Mouse (Mus musculus) MEL (cell line): ENCODE results near the gene Zbtb8os. TPM values are rescaled to one million over a fixed set of nuclear protein-coding genes. Genes with fewer than 3 reads are reported as not detected.

Source experiments
- DNase-seq: peaks from one replicate; pipeline ENCODE4 v3.0.0; 2011; ENCODE audit warnings: low read depth, low spot score
- H3K27ac ChIP-seq: 2 replicates; pipeline ENCODE4 v1.5.1; 2012; ENCODE audit warnings: low read depth, mild to moderate bottlenecking, control low read depth, low read length, moderate library complexity; ENCODE audit not compliant: control insufficient read depth
- H3K27me3 ChIP-seq, 2 experiments: fragments of 150-350 bp in 1 of 2; sonication (generic) in 1 of 2; 2 replicates each; pipeline ENCODE4 v1.6.1; 2012; ENCODE audit warnings: low read length in 2 of 2, mild to moderate bottlenecking in 2 of 2, improper control_type of control experiment in 1 of 2, moderate library complexity in 1 of 2; ENCODE audit not compliant: insufficient read depth in 2 of 2, control insufficient read depth in 1 of 2
- H3K36me3 ChIP-seq, 2 experiments: 2 replicates each; pipeline ENCODE4 v1.6.1; 2012 to 2014; ENCODE audit warnings: low read length in 2 of 2, improper control_type of control experiment in 1 of 2, inconsistent platforms in 1 of 2, mild to moderate bottlenecking in 1 of 2; ENCODE audit not compliant: insufficient read depth in 2 of 2, control insufficient read depth in 1 of 2
- H3K4me1 ChIP-seq, 2 experiments: fragments of 150-350 bp in 1 of 2; sonication (generic) in 1 of 2; 2 replicates each; pipeline ENCODE4 v1.6.1; 2012; ENCODE audit warnings: low read length in 2 of 2, improper control_type of control experiment in 1 of 2, mild to moderate bottlenecking in 1 of 2; ENCODE audit not compliant: insufficient read depth in 2 of 2, control insufficient read depth in 1 of 2
- H3K4me3 ChIP-seq, 2 experiments: fragments of 150-350 bp in 1 of 2; sonication (generic) in 1 of 2; 2 replicates each; pipeline ENCODE4 v1.5.1; 2012; ENCODE audit warnings: low read depth in 2 of 2, low read length in 2 of 2, mild to moderate bottlenecking in 2 of 2, moderate library complexity in 2 of 2, control low read depth in 1 of 2, improper control_type of control experiment in 1 of 2; ENCODE audit not compliant: control insufficient read depth in 1 of 2, insufficient read depth in 1 of 2
- H3K79me2 ChIP-seq: 2 replicates; pipeline ENCODE4 v1.6.1; 2012; ENCODE audit warnings: mild to moderate bottlenecking, low read length, moderate library complexity; ENCODE audit not compliant: control insufficient read depth, poor library complexity, insufficient read depth
- H3K9ac ChIP-seq: 2 replicates; pipeline ENCODE4 v1.6.1; 2012; ENCODE audit warnings: low read depth, mild to moderate bottlenecking, control low read depth, low read length, moderate library complexity; ENCODE audit not compliant: control insufficient read depth, poor library complexity, severe bottlenecking
- H3K9me3 ChIP-seq: fragments of 150-350 bp; sonication (generic); replicated peaks from 2 replicates; pipeline ENCODE4 v1.6.1; 2012; ENCODE audit warnings: mild to moderate bottlenecking, low read length, improper control_type of control experiment, moderate library complexity; ENCODE audit not compliant: insufficient read depth
- BHLHE40 ChIP-seq: IDR thresholded peaks from 2 replicates; pipeline ENCODE4 v1.6.1; 2012; ENCODE audit warnings: low read depth, mild to moderate bottlenecking, inconsistent platforms, low read length, improper control_type of control experiment, borderline replicate concordance
- CHD2 ChIP-seq: IDR thresholded peaks from 2 replicates; pipeline ENCODE4 v1.6.1; 2011; ENCODE audit warnings: low read length, improper control_type of control experiment
- EP300 ChIP-seq, 2 experiments: IDR thresholded peaks; 2 replicates each; pipeline ENCODE4 v1.6.1; 2011; ENCODE audit warnings: improper control_type of control experiment in 2 of 2, low read length in 2 of 2, low read depth in 1 of 2, mild to moderate bottlenecking in 1 of 2
- ETS1 ChIP-seq: IDR thresholded peaks from 2 replicates; pipeline ENCODE4 v1.6.1; 2012; ENCODE audit warnings: low read depth, mild to moderate bottlenecking, inconsistent platforms, low read length, improper control_type of control experiment, moderate library complexity
- HCFC1 ChIP-seq: IDR thresholded peaks from 2 replicates; pipeline ENCODE4 v1.6.1; 2012; ENCODE audit warnings: low read depth, mild to moderate bottlenecking, inconsistent platforms, low read length, improper control_type of control experiment, moderate library complexity
- KAT2A ChIP-seq: conservative IDR thresholded peaks from 2 replicates; pipeline ENCODE4 v1.6.1; 2012; ENCODE audit warnings: low read depth, low read length, improper control_type of control experiment, inconsistent platforms
- MAFK ChIP-seq: IDR thresholded peaks from 2 replicates; pipeline ENCODE4 v1.6.1; 2011; ENCODE audit warnings: low read depth, mild to moderate bottlenecking, low read length, improper control_type of control experiment, borderline replicate concordance
- MAX ChIP-seq: IDR thresholded peaks from 2 replicates; pipeline ENCODE4 v1.6.1; 2011; ENCODE audit warnings: low read length, improper control_type of control experiment
- MAZ ChIP-seq: IDR thresholded peaks from 2 replicates; pipeline ENCODE4 v1.6.1; 2012; ENCODE audit warnings: low read depth, mild to moderate bottlenecking, inconsistent platforms, low read length, improper control_type of control experiment
- MEF2A ChIP-seq: IDR thresholded peaks from 2 replicates; pipeline ENCODE4 v1.6.1; 2014; ENCODE audit warnings: low read depth, mild to moderate bottlenecking, inconsistent platforms, low read length, improper control_type of control experiment; ENCODE audit not compliant: poor library complexity, insufficient replicate concordance, severe bottlenecking; ENCODE audit errors: extremely low read depth
- MYB ChIP-seq: IDR thresholded peaks from 2 replicates; pipeline ENCODE4 v1.6.1; 2011; ENCODE audit warnings: mild to moderate bottlenecking, low read depth, low read length, improper control_type of control experiment
- POLR2A ChIP-seq, 2 experiments: IDR thresholded peaks; 2 replicates each; pipeline ENCODE4 v1.6.1; 2011 to 2012; ENCODE audit warnings: low read length in 2 of 2, mild to moderate bottlenecking in 2 of 2, control low read depth in 1 of 2, improper control_type of control experiment in 1 of 2, low read depth in 1 of 2, moderate library complexity in 1 of 2; ENCODE audit not compliant: control insufficient read depth in 1 of 2, insufficient read depth in 1 of 2, poor library complexity in 1 of 2
- POLR2AphosphoS5 ChIP-seq: IDR thresholded peaks from 2 replicates; pipeline ENCODE4 v1.6.1; 2012; ENCODE audit warnings: low read depth, borderline replicate concordance, mild to moderate bottlenecking, inconsistent platforms, low read length, moderate library complexity, mixed read lengths
- RAD21 ChIP-seq: IDR thresholded peaks from 2 replicates; pipeline ENCODE4 v1.6.1; 2011; ENCODE audit warnings: mild to moderate bottlenecking, low read depth, low read length, improper control_type of control experiment
- SIN3A ChIP-seq: IDR thresholded peaks from 2 replicates; pipeline ENCODE4 v1.6.1; 2012; ENCODE audit warnings: low read length, improper control_type of control experiment, inconsistent platforms
- SMC3 ChIP-seq: IDR thresholded peaks from 2 replicates; pipeline ENCODE4 v1.6.1; 2011; ENCODE audit warnings: low read depth, low read length, improper control_type of control experiment
- TCF12 ChIP-seq: IDR thresholded peaks from 2 replicates; pipeline ENCODE4 v1.6.1; 2014; ENCODE audit warnings: low read depth, mild to moderate bottlenecking, inconsistent platforms, low read length, improper control_type of control experiment, moderate library complexity
- UBTF ChIP-seq: IDR thresholded peaks from 2 replicates; pipeline ENCODE4 v1.6.1; 2012; ENCODE audit warnings: low read depth, mild to moderate bottlenecking, inconsistent platforms, low read length, improper control_type of control experiment, moderate library complexity, borderline replicate concordance; ENCODE audit not compliant: insufficient read depth
- USF1 ChIP-seq: IDR thresholded peaks from 2 replicates; pipeline ENCODE4 v1.6.1; 2014; ENCODE audit warnings: low read depth, mild to moderate bottlenecking, inconsistent platforms, low read length, improper control_type of control experiment, moderate library complexity
- USF2 ChIP-seq, 2 experiments: IDR thresholded peaks; 2 replicates each; pipeline ENCODE4 v1.6.1; 2011 to 2012; ENCODE audit warnings: improper control_type of control experiment in 2 of 2, low read length in 2 of 2, borderline replicate concordance in 1 of 2, inconsistent platforms in 1 of 2, low read depth in 1 of 2, mild to moderate bottlenecking in 1 of 2; ENCODE audit not compliant: insufficient read depth in 1 of 2
- ZMIZ1 ChIP-seq: IDR thresholded peaks from 2 replicates; pipeline ENCODE4 v1.6.1; 2012; ENCODE audit warnings: low read depth, mild to moderate bottlenecking, inconsistent platforms, low read length, improper control_type of control experiment, moderate library complexity
- ZNF384 ChIP-seq: IDR thresholded peaks from 2 replicates; pipeline ENCODE4 v1.6.1; 2012; ENCODE audit warnings: low read depth, mild to moderate bottlenecking, inconsistent platforms, low read length, improper control_type of control experiment
- polyA plus RNA-seq, 2 experiments: library from polyadenylated mRNA; stranded (reverse) in 1 of 2; unstranded in 1 of 2; fragments of >175 nt in 1 of 2; fragments of >200 nt in 1 of 2; gene quantifications; 2 replicates each; pipeline versions ENCODE4 v1.2.1 to v1.2.4; 2012; ENCODE audit warnings: low replicate concordance in 2 of 2, low read depth in 1 of 2; ENCODE audit not compliant: insufficient read length in 2 of 2, insufficient read depth in 1 of 2, missing spikeins in 1 of 2
- total RNA-seq: library from RNA; depleted of rRNA; stranded (reverse); fragments of 300-350 nt; gene quantifications from 2 replicates; pipeline ENCODE4 v1.2.3, GENCODE M21; 2012

Gene Zbtb8os
- total and polyA plus RNA-seq, 3 experiments = 16.7 to 22.6 TPM; not detected in 1

DNA sequence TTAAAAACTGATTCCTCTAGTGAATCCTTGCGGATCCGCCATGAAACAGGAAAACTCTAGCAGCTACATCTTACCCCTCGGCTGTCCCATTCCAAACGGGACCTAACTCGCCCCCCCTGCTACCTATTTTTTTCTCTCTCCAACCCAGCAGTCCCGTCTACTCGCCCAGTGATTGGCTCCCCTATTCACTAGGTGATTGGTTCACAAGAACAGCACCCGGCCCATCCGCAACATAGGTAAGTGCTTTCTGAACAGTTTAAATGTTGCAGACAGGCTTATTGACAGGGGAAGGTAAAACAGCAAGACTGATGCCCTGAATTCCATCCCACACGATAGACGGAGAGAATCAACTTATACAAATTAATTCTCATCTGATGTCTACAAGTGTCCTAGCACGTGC is 17.7 kb downstream of the Zbtb8os start:
- Histone ChIP-seq H3K27ac (no peak overlapping the region), H3K36me3 (no peaks in the 10 kb centered on the region), H3K9me3 (no peaks in the 10 kb centered on the region), H3K79me2 (no peaks in the 10 kb centered on the region), H3K4me1 (no peaks in the 10 kb centered on the region), H3K27me3 (no peaks in the 10 kb centered on the region), H3K4me3 (no peak overlapping the region), H3K9ac (no peak overlapping the region)
- no peak for DNase-seq
- no peak for TF ChIP-seq MAFK
- no peak for TF ChIP-seq TCF12
- TF ChIP-seq MAZ = no peak
- TF ChIP-seq MYB = no peak
- no peak for TF ChIP-seq USF1
- no peak for TF ChIP-seq RAD21
- TF ChIP-seq ZMIZ1 = no peak
- no peak for TF ChIP-seq SMC3
- no peak for TF ChIP-seq KAT2A
- TF ChIP-seq USF2 (IDR thresholded peaks at IDR 0.05; ENCODE audit: borderline replicate concordance in 1 of 2, insufficient read depth in 1 of 2, low read depth in 1 of 2, low read length in 2 of 2) = no peak
- TF ChIP-seq POLR2AphosphoS5 = no peak
- no peak for TF ChIP-seq ETS1
- TF ChIP-seq EP300 (IDR thresholded peaks at IDR 0.05; ENCODE audit: low read depth in 1 of 2, low read length in 2 of 2) = no peak
- no peak for TF ChIP-seq CHD2
- TF ChIP-seq BHLHE40 = no peak
- TF ChIP-seq MEF2A = no peak
- no peak for TF ChIP-seq UBTF
- no peak for TF ChIP-seq SIN3A

- Histone ChIP-seq H3K27me3 (no peaks in the 10 kb centered on the region), H3K27ac (no peak overlapping the region), H3K36me3 (no peaks in the 10 kb centered on the region), H3K9ac (no peak overlapping the region), H3K4me1 (no peaks in the 10 kb centered on the region), H3K9me3 (no peaks in the 10 kb centered on the region)
- no peak for DNase-seq
- TF ChIP-seq HCFC1 (no peak), MAX (no peak), ETS1 (no peak), POLR2A (IDR thresholded peaks at IDR 0.05; ENCODE audit: control insufficient read depth in 1 of 2, insufficient read depth in 1 of 2, low read depth in 1 of 2, low read length in 2 of 2, poor library complexity in 1 of 2) (no peak), ZNF384 (no peak)
- TF ChIP-seq, all 39 proteins: peak for 0
- Histone ChIP-seq H3K79me2 (no peaks in the 10 kb centered on the region), H3K4me3 (no peak overlapping the region)
Measured at GRCm38 (mm10) chr4:129354236-129354635, 18.7 kb downstream of the Zbtb8os start.
